Mouse (Mus musculus): ENCODE measurements around the gene Ptgfrn.

DNA sequence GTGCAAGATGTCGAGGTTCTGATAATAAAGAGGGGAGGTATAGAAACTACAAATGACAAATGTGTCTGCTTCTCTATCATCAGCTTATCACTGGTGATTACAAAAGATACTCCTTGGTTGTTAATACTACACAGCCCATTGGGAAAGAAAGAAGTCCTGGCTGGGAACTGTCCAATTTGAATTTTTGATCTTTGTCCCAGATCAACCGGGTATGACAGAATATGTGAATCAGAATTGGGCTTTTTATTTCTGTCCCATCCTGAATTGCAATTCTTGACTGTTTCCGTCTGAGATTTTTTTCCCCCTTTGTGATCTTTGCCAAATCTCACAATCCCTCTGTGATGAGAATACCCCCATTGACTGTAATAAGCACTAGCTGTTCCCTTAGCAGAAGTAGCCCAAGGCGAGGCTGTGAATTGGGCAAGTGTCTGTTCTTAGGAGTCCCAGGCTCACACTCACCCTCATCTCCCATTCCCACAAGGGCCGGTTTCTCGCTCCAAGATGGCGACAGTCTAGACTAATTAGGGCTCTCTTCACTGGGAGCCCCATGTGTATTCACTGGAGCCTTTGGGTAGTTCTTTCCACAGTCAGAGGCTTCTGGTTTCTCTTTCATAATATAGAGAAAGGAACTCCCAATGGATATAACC, 36.2 kb upstream of the Ptgfrn start:
- TF ChIP-seq MAX (IDR thresholded peaks at IDR 0.05; ENCODE audit: low read depth) (no peak), POLR2A (IDR thresholded peaks at IDR 0.05; ENCODE audit: insufficient read length, low read depth) (no peak), POLR2AphosphoS2 (IDR thresholded peaks at IDR 0.05; ENCODE audit: insufficient read length, low read depth) (no peak), SRF (IDR thresholded peaks at IDR 0.05; ENCODE audit: control insufficient read depth, insufficient read length, low read depth) (no peak), MYOG (IDR thresholded peaks at IDR 0.05; ENCODE audit: control insufficient read depth in 1 of 3, insufficient read depth in 1 of 3, insufficient read length in 2 of 3, low read depth in 2 of 3) (no peak), USF1 (IDR thresholded peaks at IDR 0.05; ENCODE audit: low read depth) (no peak), REST (IDR thresholded peaks at IDR 0.05; ENCODE audit: insufficient read depth, insufficient read length) (no peak), CEBPB (IDR thresholded peaks at IDR 0.05; ENCODE audit: insufficient read depth, poor library complexity, severe bottlenecking) (no peak)

Measured in myocyte (in vitro differentiated cells).